Mouse (Mus musculus) MEL (cell line): ENCODE data around the gene Spag4. TPM values are rescaled to one million over a fixed set of nuclear protein-coding genes. Genes with fewer than 3 reads are reported as not detected.

Source experiments
- DNase-seq: peaks from one replicate; pipeline ENCODE4 v3.0.0; 2011; ENCODE audit warnings: low read depth, low spot score
- H3K27ac ChIP-seq: 2 replicates; pipeline ENCODE4 v1.5.1; 2012; ENCODE audit warnings: low read depth, mild to moderate bottlenecking, control low read depth, low read length, moderate library complexity; ENCODE audit not compliant: control insufficient read depth
- H3K27me3 ChIP-seq, 2 experiments: fragments of 150-350 bp in 1 of 2; sonication (generic) in 1 of 2; 2 replicates each; pipeline ENCODE4 v1.6.1; 2012; ENCODE audit warnings: low read length in 2 of 2, mild to moderate bottlenecking in 2 of 2, improper control_type of control experiment in 1 of 2, moderate library complexity in 1 of 2; ENCODE audit not compliant: insufficient read depth in 2 of 2, control insufficient read depth in 1 of 2
- H3K36me3 ChIP-seq, 2 experiments: 2 replicates each; pipeline ENCODE4 v1.6.1; 2012 to 2014; ENCODE audit warnings: low read length in 2 of 2, improper control_type of control experiment in 1 of 2, inconsistent platforms in 1 of 2, mild to moderate bottlenecking in 1 of 2; ENCODE audit not compliant: insufficient read depth in 2 of 2, control insufficient read depth in 1 of 2
- H3K4me1 ChIP-seq, 2 experiments: fragments of 150-350 bp in 1 of 2; sonication (generic) in 1 of 2; 2 replicates each; pipeline ENCODE4 v1.6.1; 2012; ENCODE audit warnings: low read length in 2 of 2, improper control_type of control experiment in 1 of 2, mild to moderate bottlenecking in 1 of 2; ENCODE audit not compliant: insufficient read depth in 2 of 2, control insufficient read depth in 1 of 2
- H3K4me3 ChIP-seq, 2 experiments: fragments of 150-350 bp in 1 of 2; sonication (generic) in 1 of 2; 2 replicates each; pipeline ENCODE4 v1.5.1; 2012; ENCODE audit warnings: low read depth in 2 of 2, low read length in 2 of 2, mild to moderate bottlenecking in 2 of 2, moderate library complexity in 2 of 2, control low read depth in 1 of 2, improper control_type of control experiment in 1 of 2; ENCODE audit not compliant: control insufficient read depth in 1 of 2, insufficient read depth in 1 of 2
- H3K79me2 ChIP-seq: 2 replicates; pipeline ENCODE4 v1.6.1; 2012; ENCODE audit warnings: mild to moderate bottlenecking, low read length, moderate library complexity; ENCODE audit not compliant: control insufficient read depth, poor library complexity, insufficient read depth
- H3K9ac ChIP-seq: 2 replicates; pipeline ENCODE4 v1.6.1; 2012; ENCODE audit warnings: low read depth, mild to moderate bottlenecking, control low read depth, low read length, moderate library complexity; ENCODE audit not compliant: control insufficient read depth, poor library complexity, severe bottlenecking
- H3K9me3 ChIP-seq: fragments of 150-350 bp; sonication (generic); replicated peaks from 2 replicates; pipeline ENCODE4 v1.6.1; 2012; ENCODE audit warnings: mild to moderate bottlenecking, low read length, improper control_type of control experiment, moderate library complexity; ENCODE audit not compliant: insufficient read depth
- BHLHE40 ChIP-seq: IDR thresholded peaks from 2 replicates; pipeline ENCODE4 v1.6.1; 2012; ENCODE audit warnings: low read depth, mild to moderate bottlenecking, inconsistent platforms, low read length, improper control_type of control experiment, borderline replicate concordance
- CHD1 ChIP-seq: IDR thresholded peaks from 2 replicates; pipeline ENCODE4 v1.6.1; 2012; ENCODE audit warnings: low read depth, mild to moderate bottlenecking, inconsistent platforms, low read length, improper control_type of control experiment
- CHD2 ChIP-seq: IDR thresholded peaks from 2 replicates; pipeline ENCODE4 v1.6.1; 2011; ENCODE audit warnings: low read length, improper control_type of control experiment
- CTCF ChIP-seq, 3 experiments: IDR thresholded peaks in 2 of 3; conservative IDR thresholded peaks in 1 of 3; 2 replicates each; pipeline ENCODE4 v1.5.1; 2011 to 2012; ENCODE audit warnings: low read length in 3 of 3, low read depth in 2 of 3, mild to moderate bottlenecking in 2 of 3, improper control_type of control experiment in 1 of 3, inconsistent platforms in 1 of 3, mixed read lengths in 1 of 3, moderate library complexity in 1 of 3; ENCODE audit not compliant: control insufficient read depth in 1 of 3, insufficient read depth in 1 of 3, poor library complexity in 1 of 3, severe bottlenecking in 1 of 3
- E2F4 ChIP-seq: IDR thresholded peaks from 2 replicates; pipeline ENCODE4 v1.6.1; 2011; ENCODE audit warnings: low read depth, low read length, improper control_type of control experiment, borderline replicate concordance
- ELF1 ChIP-seq: IDR thresholded peaks from 2 replicates; pipeline ENCODE4 v1.6.1; 2014; ENCODE audit warnings: low read depth, mild to moderate bottlenecking, inconsistent platforms, low read length, improper control_type of control experiment, moderate library complexity
- EP300 ChIP-seq, 2 experiments: IDR thresholded peaks; 2 replicates each; pipeline ENCODE4 v1.6.1; 2011; ENCODE audit warnings: improper control_type of control experiment in 2 of 2, low read length in 2 of 2, low read depth in 1 of 2, mild to moderate bottlenecking in 1 of 2
- ETS1 ChIP-seq: IDR thresholded peaks from 2 replicates; pipeline ENCODE4 v1.6.1; 2012; ENCODE audit warnings: low read depth, mild to moderate bottlenecking, inconsistent platforms, low read length, improper control_type of control experiment, moderate library complexity
- GABPA ChIP-seq: IDR thresholded peaks from 2 replicates; pipeline ENCODE4 v1.6.1; 2012; ENCODE audit warnings: low read depth, mild to moderate bottlenecking, inconsistent platforms, low read length, improper control_type of control experiment, moderate library complexity
- GATA1 ChIP-seq: IDR thresholded peaks from 2 replicates; pipeline ENCODE4 v1.6.1; 2011; ENCODE audit warnings: low read depth, low read length, improper control_type of control experiment
- HCFC1 ChIP-seq: IDR thresholded peaks from 2 replicates; pipeline ENCODE4 v1.6.1; 2012; ENCODE audit warnings: low read depth, mild to moderate bottlenecking, inconsistent platforms, low read length, improper control_type of control experiment, moderate library complexity
- KAT2A ChIP-seq: conservative IDR thresholded peaks from 2 replicates; pipeline ENCODE4 v1.6.1; 2012; ENCODE audit warnings: low read depth, low read length, improper control_type of control experiment, inconsistent platforms
- MAFK ChIP-seq: IDR thresholded peaks from 2 replicates; pipeline ENCODE4 v1.6.1; 2011; ENCODE audit warnings: low read depth, mild to moderate bottlenecking, low read length, improper control_type of control experiment, borderline replicate concordance
- MAX ChIP-seq: IDR thresholded peaks from 2 replicates; pipeline ENCODE4 v1.6.1; 2011; ENCODE audit warnings: low read length, improper control_type of control experiment
- MAZ ChIP-seq: IDR thresholded peaks from 2 replicates; pipeline ENCODE4 v1.6.1; 2012; ENCODE audit warnings: low read depth, mild to moderate bottlenecking, inconsistent platforms, low read length, improper control_type of control experiment
- MXI1 ChIP-seq: IDR thresholded peaks from 2 replicates; pipeline ENCODE4 v1.6.1; 2011; ENCODE audit warnings: mild to moderate bottlenecking, low read depth, low read length, improper control_type of control experiment
- MYB ChIP-seq: IDR thresholded peaks from 2 replicates; pipeline ENCODE4 v1.6.1; 2011; ENCODE audit warnings: mild to moderate bottlenecking, low read depth, low read length, improper control_type of control experiment
- MYC ChIP-seq: IDR thresholded peaks from 2 replicates; pipeline ENCODE4 v1.6.1; 2011; ENCODE audit warnings: low read depth, mild to moderate bottlenecking, low read length, improper control_type of control experiment, moderate library complexity
- NELFE ChIP-seq: IDR thresholded peaks from 2 replicates; pipeline ENCODE4 v1.6.1; 2011; ENCODE audit warnings: low read depth, low read length, improper control_type of control experiment
- NRF1 ChIP-seq: IDR thresholded peaks from 2 replicates; pipeline ENCODE4 v1.6.1; 2014; ENCODE audit warnings: low read depth, mild to moderate bottlenecking, inconsistent platforms, low read length, improper control_type of control experiment, moderate library complexity; ENCODE audit not compliant: poor library complexity, insufficient read depth, severe bottlenecking
- POLR2A ChIP-seq, 2 experiments: IDR thresholded peaks; 2 replicates each; pipeline ENCODE4 v1.6.1; 2011 to 2012; ENCODE audit warnings: low read length in 2 of 2, mild to moderate bottlenecking in 2 of 2, control low read depth in 1 of 2, improper control_type of control experiment in 1 of 2, low read depth in 1 of 2, moderate library complexity in 1 of 2; ENCODE audit not compliant: control insufficient read depth in 1 of 2, insufficient read depth in 1 of 2, poor library complexity in 1 of 2
- POLR2AphosphoS5 ChIP-seq: IDR thresholded peaks from 2 replicates; pipeline ENCODE4 v1.6.1; 2012; ENCODE audit warnings: low read depth, borderline replicate concordance, mild to moderate bottlenecking, inconsistent platforms, low read length, moderate library complexity, mixed read lengths
- RAD21 ChIP-seq: IDR thresholded peaks from 2 replicates; pipeline ENCODE4 v1.6.1; 2011; ENCODE audit warnings: mild to moderate bottlenecking, low read depth, low read length, improper control_type of control experiment
- RCOR1 ChIP-seq: IDR thresholded peaks from 2 replicates; pipeline ENCODE4 v1.6.1; 2012; ENCODE audit warnings: low read depth, mild to moderate bottlenecking, inconsistent platforms, low read length, improper control_type of control experiment
- SIN3A ChIP-seq: IDR thresholded peaks from 2 replicates; pipeline ENCODE4 v1.6.1; 2012; ENCODE audit warnings: low read length, improper control_type of control experiment, inconsistent platforms
- SMC3 ChIP-seq: IDR thresholded peaks from 2 replicates; pipeline ENCODE4 v1.6.1; 2011; ENCODE audit warnings: low read depth, low read length, improper control_type of control experiment
- TAL1 ChIP-seq: IDR thresholded peaks from 2 replicates; pipeline ENCODE4 v1.6.1; 2012; ENCODE audit warnings: mild to moderate bottlenecking, inconsistent platforms, low read length, moderate library complexity, mixed read lengths
- TBP ChIP-seq: IDR thresholded peaks from 2 replicates; pipeline ENCODE4 v1.8.0; 2011; ENCODE audit warnings: low read depth, low read length, improper control_type of control experiment
- TCF12 ChIP-seq: IDR thresholded peaks from 2 replicates; pipeline ENCODE4 v1.6.1; 2014; ENCODE audit warnings: low read depth, mild to moderate bottlenecking, inconsistent platforms, low read length, improper control_type of control experiment, moderate library complexity
- UBTF ChIP-seq: IDR thresholded peaks from 2 replicates; pipeline ENCODE4 v1.6.1; 2012; ENCODE audit warnings: low read depth, mild to moderate bottlenecking, inconsistent platforms, low read length, improper control_type of control experiment, moderate library complexity, borderline replicate concordance; ENCODE audit not compliant: insufficient read depth
- USF1 ChIP-seq: IDR thresholded peaks from 2 replicates; pipeline ENCODE4 v1.6.1; 2014; ENCODE audit warnings: low read depth, mild to moderate bottlenecking, inconsistent platforms, low read length, improper control_type of control experiment, moderate library complexity
- ZC3H11A ChIP-seq: IDR thresholded peaks from 2 replicates; pipeline ENCODE4 v1.6.1; 2012; ENCODE audit warnings: low read depth, mild to moderate bottlenecking, inconsistent platforms, low read length, improper control_type of control experiment
- ZKSCAN1 ChIP-seq: IDR thresholded peaks from 2 replicates; pipeline ENCODE4 v1.6.1; 2012; ENCODE audit warnings: low read depth, mild to moderate bottlenecking, inconsistent platforms, low read length, improper control_type of control experiment, moderate library complexity
- ZNF384 ChIP-seq: IDR thresholded peaks from 2 replicates; pipeline ENCODE4 v1.6.1; 2012; ENCODE audit warnings: low read depth, mild to moderate bottlenecking, inconsistent platforms, low read length, improper control_type of control experiment
- polyA plus RNA-seq, 2 experiments: library from polyadenylated mRNA; stranded (reverse) in 1 of 2; unstranded in 1 of 2; fragments of >175 nt in 1 of 2; fragments of >200 nt in 1 of 2; gene quantifications; 2 replicates each; pipeline versions ENCODE4 v1.2.1 to v1.2.4; 2012; ENCODE audit warnings: low replicate concordance in 2 of 2, low read depth in 1 of 2; ENCODE audit not compliant: insufficient read length in 2 of 2, insufficient read depth in 1 of 2, missing spikeins in 1 of 2
- total RNA-seq: library from RNA; depleted of rRNA; stranded (reverse); fragments of 300-350 nt; gene quantifications from 2 replicates; pipeline ENCODE4 v1.2.3, GENCODE M21; 2012; rRNA removed

The Spag4 gene
- total RNA-seq (5.0 and 5.5 TPM in 2 replicates), polyA plus RNA-seq (10 to 100 TPM in 1 of 2 experiments, not detected in 1; 10.9 TPM)

GRCm38 (mm10) chr2:156065099-156066041, at the start of gene Spag4:
TSS of gene Spag4 (plus strand) at chr2:156065175.
- Histone ChIP-seq H3K27me3 (peaks cover 0 to 2% of the 10 kb centered on the region in 2 experiments; a peak in 1 of 4 replicates), H3K27ac (peak within 1 kb of the TSS; percentile 69), H3K36me3 (peaks cover 2 to 4% of the 10 kb centered on the region in 2 experiments; a peak in 3 of 4 replicates), H3K4me1 (peaks cover 0 to 9% of the 10 kb centered on the region in 2 experiments; a peak in 3 of 4 replicates), H3K9ac (peak within 1 kb of the TSS; percentile 97), H3K4me3 (peak within 1 kb of the TSS; percentile 89 to 99), H3K79me2 (peaks cover 3% of the 10 kb centered on the region; the same call in 1 of the 2 replicates), H3K9me3 (no peaks in the 10 kb centered on the region)
- DNase-seq = peak; percentile 86
- TF ChIP-seq HCFC1 (peak; percentile 74), CHD1 (no peak), CHD2 (peak; percentile 77), ZNF384 (no peak), NELFE (peak; percentile 69), RAD21 (no peak), USF1 (peak; percentile 39; the same call in 1 of the 2 replicates), MAFK (no peak), KAT2A (no peak), MXI1 (peak; percentile 93; the same call in 1 of the 2 replicates), EP300 (IDR thresholded peaks at IDR 0.05; ENCODE audit: low read depth in 1 of 2, low read length in 2 of 2) (no peak), MYC (peak; percentile 59; the same call in 1 of the 2 replicates), TAL1 (no peak), RCOR1 (no peak), POLR2A (IDR thresholded peaks at IDR 0.05; ENCODE audit: control insufficient read depth in 1 of 2, insufficient read depth in 1 of 2, low read depth in 1 of 2, low read length in 2 of 2, poor library complexity in 1 of 2) (peak; percentile 61 to 80; a peak in 3 of 4 replicates), MAX (peak; percentile 73; the same call in 1 of the 2 replicates), MYB (no peak), BHLHE40 (0 out of 2 replicates have a peak, but pooled peaks have one; percentile 46), GABPA (peak; percentile 87; the same call in 1 of the 2 replicates), SIN3A (peak; percentile 47), ZC3H11A (no peak), ELF1 (no peak), GATA1 (no peak), TCF12 (0 out of 2 replicates have a peak, but pooled peaks have one; percentile 33), TBP (no peak; the same call in 1 of the 2 replicates), MAZ (no peak), E2F4 (no peak), POLR2AphosphoS5 (no peak), SMC3 (no peak), NRF1 (no peak), UBTF (no peak; the same call in 1 of the 2 replicates), ETS1 (peak; percentile 69), CTCF (IDR thresholded peaks at IDR 0.05 in 2 of 3, conservative IDR thresholded peaks at IDR 0.05 in 1 of 3; ENCODE audit: control insufficient read depth in 1 of 3, insufficient read depth in 1 of 3, low read depth in 2 of 3, low read length in 3 of 3, poor library complexity in 1 of 3, severe bottlenecking in 1 of 3) (no peak), ZKSCAN1 (no peak)
